Mouse (Mus musculus) limb, embryonic 11.5 days (tissue): ENCODE data around the gene Hcn2. TPM values are rescaled to one million over a fixed set of nuclear protein-coding genes. Genes with fewer than 3 reads are reported as not detected.

Experiments used
- ATAC-seq: fragments of 200-750 bp; cut with Nextera tagmentation; 2 replicates; pipeline ENCODE4 v1.8.0; 2017; ENCODE audit warnings: low read depth; ENCODE audit not compliant: insufficient number of reproducible peaks, low FRiP score, low TSS enrichment
- DNase-seq: peaks from one replicate; pipeline ENCODE4 v3.0.0-alpha.2; 2015; ENCODE audit warnings: low spot score
- H3K27ac ChIP-seq: fragments of 300-500 bp; sonication (generic); replicated peaks from 2 replicates; pipeline ENCODE4 v1.5.1; 2014; ENCODE audit warnings: low read depth, mild to moderate bottlenecking, low read length
- H3K27me3 ChIP-seq: fragments of 300-500 bp; sonication (generic); 2 replicates; pipeline ENCODE4 v1.6.1; 2014; ENCODE audit warnings: mild to moderate bottlenecking, low read length, mixed read lengths; ENCODE audit not compliant: control insufficient read depth, insufficient read depth
- H3K36me3 ChIP-seq: fragments of 300-500 bp; sonication (generic); 2 replicates; pipeline ENCODE4 v1.6.1; 2014; ENCODE audit warnings: mild to moderate bottlenecking, low read length, moderate library complexity, mixed read lengths; ENCODE audit not compliant: control insufficient read depth, insufficient read depth
- H3K4me1 ChIP-seq: fragments of 300-500 bp; sonication (generic); 2 replicates; pipeline ENCODE4 v1.6.1; 2014; ENCODE audit warnings: low read length, mixed read lengths; ENCODE audit not compliant: control insufficient read depth, insufficient read depth
- H3K4me2 ChIP-seq: fragments of 300-500 bp; sonication (generic); 2 replicates; pipeline ENCODE4 v1.6.1; 2014; ENCODE audit warnings: low read depth, mild to moderate bottlenecking, moderate library complexity; ENCODE audit not compliant: severe bottlenecking
- H3K4me3 ChIP-seq: fragments of 300-500 bp; sonication (generic); 2 replicates; pipeline ENCODE4 v1.5.1; 2014; ENCODE audit warnings: low read depth, low read length
- H3K9ac ChIP-seq: fragments of 300-500 bp; sonication (generic); 2 replicates; pipeline ENCODE4 v1.6.1; 2014; ENCODE audit warnings: mild to moderate bottlenecking, low read length
- H3K9me3 ChIP-seq: fragments of 300-500 bp; sonication (generic); 2 replicates; pipeline ENCODE4 v1.6.1; 2016; ENCODE audit warnings: low read length; ENCODE audit not compliant: control insufficient read depth
- WGBS: fragments of 180-500 bp; shearing (Covaris S2); extraction: QIAGEN DNeasy Blood & Tissue Kit; methylation state at CpG from one replicate; pipeline ENCODE4 v1.1.7; 2014; 5-methylcytosine and 5-hydroxymethylcytosine counted together
- polyA plus RNA-seq: library from polyadenylated mRNA; unstranded; fragments of >200 nt; fragmentation: Nextera tagmentation; extraction: Ambion mirVana; gene quantifications from 2 replicates; pipeline ENCODE4 v1.2.1, GENCODE M21; 2014

Gene Hcn2
- polyA plus RNA-seq, 1 experiment from 2014 or later = not detected

DNA sequence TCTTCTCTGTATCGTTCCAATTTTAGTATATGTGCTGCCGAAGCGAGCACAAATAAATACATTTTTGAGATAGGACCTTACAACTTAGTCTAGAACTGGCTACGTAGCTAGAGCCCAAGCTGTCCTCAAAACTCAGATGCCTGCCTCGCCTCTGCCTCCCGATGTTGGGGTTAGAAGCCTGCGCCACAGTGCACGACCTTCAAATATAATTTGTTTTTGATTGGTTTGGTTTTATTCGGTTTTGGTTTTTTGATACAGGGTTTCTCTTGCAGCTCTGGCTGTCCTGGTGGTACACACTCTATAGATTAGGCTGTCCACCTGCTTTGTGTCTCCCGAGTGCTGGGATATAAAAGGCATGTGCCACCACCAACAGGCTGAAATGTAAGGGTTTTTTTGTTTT is 12.9 kb upstream of the Hcn2 start:
- Histone ChIP-seq H3K27ac (no peak overlapping the region), H3K4me1 (peaks cover 18% of the 10 kb centered on the region), H3K36me3 (0 out of 2 replicates have a peak, but pooled peaks cover 6% of the 10 kb centered on the region), H3K27me3 (no peaks in the 10 kb centered on the region), H3K4me2 (peak overlapping the region; percentile 84; the same call in 1 of the 2 replicates), H3K9ac (no peak overlapping the region), H3K9me3 (no peaks in the 10 kb centered on the region), H3K4me3 (peak overlapping the region; percentile 79; the same call in 1 of the 2 replicates)
- ATAC-seq = no peak
- no peak for DNase-seq
- WGBS = 74% methylated on average over 10 of the region's 10 CpGs

DNA sequence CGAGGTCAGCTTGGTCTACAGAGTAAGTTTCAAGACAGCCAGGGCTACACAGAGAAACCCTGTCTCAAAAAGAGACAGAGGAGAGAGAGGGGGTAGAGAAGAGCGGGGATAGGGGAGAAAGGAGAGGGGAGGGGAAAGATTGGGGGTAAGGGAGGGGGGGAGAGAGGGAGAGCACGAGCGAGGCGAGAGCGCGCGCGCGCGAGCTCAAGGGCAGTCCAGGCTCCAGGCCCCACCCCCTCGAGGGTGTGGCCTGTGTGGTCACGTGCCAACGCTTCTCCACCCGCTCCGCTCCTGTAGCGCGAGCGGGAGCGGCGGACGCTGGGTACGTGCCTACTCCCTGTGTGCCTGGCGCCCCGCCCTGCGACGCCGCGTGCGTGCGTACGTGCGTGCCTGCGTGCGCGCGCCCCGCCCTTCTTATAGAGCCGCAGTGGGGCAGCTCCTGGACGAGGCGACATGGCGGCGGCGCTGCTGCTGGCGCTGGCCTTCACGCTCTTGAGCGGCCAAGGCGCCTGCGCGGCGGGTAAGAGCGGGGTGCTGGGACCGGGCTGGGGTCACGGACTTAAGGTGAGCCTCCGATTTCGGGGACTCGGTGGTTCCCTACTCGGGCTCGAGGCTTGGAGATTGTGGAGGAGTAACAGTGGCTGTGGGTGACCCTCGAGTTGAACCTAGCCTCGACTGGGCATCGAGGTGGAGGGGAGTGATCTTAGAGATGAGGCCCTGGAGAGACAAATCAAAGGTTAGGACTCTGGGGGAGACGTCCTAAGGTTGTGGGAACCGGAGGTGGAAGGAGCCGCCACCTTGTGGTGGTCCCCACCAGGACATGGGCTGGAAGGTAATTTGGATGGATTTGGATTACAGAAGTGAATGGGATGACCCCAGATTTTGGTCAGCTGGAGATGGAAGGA is 12.1 kb upstream of the Hcn2 start, which contains the start of gene Bsg:
TSS of gene Bsg (plus strand) at position 427 of the 905 bp plus-strand sequence.
- peak within 1 kb of the TSS; percentile 86 for H3K9ac ChIP-seq
- H3K9me3 ChIP-seq = no peaks in the 10 kb centered on the region
- peak; percentile 99 for DNase-seq
- H3K27ac ChIP-seq = peak within 1 kb of the TSS; percentile 55; the same call in 1 of the 2 replicates
- H3K36me3 ChIP-seq = peaks cover 12% of the 10 kb centered on the region; the same call in 1 of the 2 replicates
- peak; percentile 91 for ATAC-seq
- H3K27me3 ChIP-seq = no peaks in the 10 kb centered on the region
- peaks cover 18% of the 10 kb centered on the region for H3K4me1 ChIP-seq
- H3K4me2 ChIP-seq = peak within 1 kb of the TSS; percentile 84
- peak within 1 kb of the TSS; percentile 79 for H3K4me3 ChIP-seq
- under 1% methylated on average over 64 of the region's 65 CpGs for WGBS

DNA sequence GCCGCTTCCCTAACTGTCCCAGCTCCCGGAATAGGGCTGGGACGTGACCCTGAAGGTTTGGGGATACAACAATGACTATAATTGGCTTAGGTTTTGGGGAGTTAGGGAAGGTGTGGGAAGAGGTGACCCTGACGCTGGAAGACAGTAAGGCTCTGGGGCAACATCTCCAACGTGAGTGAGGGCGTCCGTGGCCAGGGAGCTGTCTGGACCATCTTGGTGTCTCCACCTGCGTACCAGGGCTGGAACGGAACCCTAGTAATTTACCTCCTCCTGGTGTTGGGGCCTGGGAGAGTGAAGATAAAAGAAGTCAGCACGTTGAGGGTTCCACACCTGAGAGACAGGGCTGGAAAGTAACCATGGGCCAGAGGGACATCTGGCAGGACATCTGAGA is 11.5 kb upstream of the Hcn2 start:
- ATAC-seq = no peak
- no peaks in the 10 kb centered on the region for H3K9me3 ChIP-seq
- peaks cover 18% of the 10 kb centered on the region for H3K36me3 ChIP-seq
- WGBS = 6% methylated on average over 10 of the region's 10 CpGs
- DNase-seq = no peak
- H3K4me1 ChIP-seq = peaks cover 18% of the 10 kb centered on the region
- no peak overlapping the region; the same call in 1 of the 2 replicates for H3K27ac ChIP-seq
- H3K27me3 ChIP-seq = no peaks in the 10 kb centered on the region
- H3K4me2 ChIP-seq = peak overlapping the region; percentile 84
- peak overlapping the region; percentile 86 for H3K9ac ChIP-seq
- peak overlapping the region; percentile 79 for H3K4me3 ChIP-seq

DNA sequence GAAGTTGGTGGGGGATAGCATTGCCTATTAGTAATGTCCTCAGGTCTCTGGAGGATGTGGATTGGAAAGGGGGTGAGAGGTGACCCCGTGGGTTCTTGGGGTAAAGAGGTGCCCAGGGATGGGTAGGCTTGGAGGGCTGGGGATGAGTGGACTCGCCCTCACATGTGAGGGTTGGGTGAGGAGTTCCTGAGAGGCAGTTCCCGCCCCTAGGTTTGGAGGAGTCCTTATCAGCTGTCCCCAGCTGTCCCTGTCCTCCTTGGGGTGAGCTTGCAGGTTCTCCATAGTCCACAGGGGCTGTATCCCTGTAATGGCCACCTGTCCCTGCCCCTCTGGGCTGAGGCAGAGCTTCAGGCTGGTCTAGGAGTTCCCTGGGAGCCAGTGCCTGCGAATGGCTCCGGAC is 10.5 kb upstream of the Hcn2 start:
- Histone ChIP-seq H3K36me3 (peaks cover 28% of the 10 kb centered on the region), H3K4me1 (peaks cover 18% of the 10 kb centered on the region), H3K9me3 (no peaks in the 10 kb centered on the region), H3K27ac (no peak overlapping the region), H3K4me3 (peak overlapping the region; percentile 14; the same call in 1 of the 2 replicates), H3K27me3 (no peaks in the 10 kb centered on the region), H3K9ac (no peak overlapping the region; the same call in 1 of the 2 replicates), H3K4me2 (peak overlapping the region; percentile 84)
- 86% methylated on average over 5 of the region's 5 CpGs for WGBS
- no peak for ATAC-seq
- DNase-seq = no peak

DNA sequence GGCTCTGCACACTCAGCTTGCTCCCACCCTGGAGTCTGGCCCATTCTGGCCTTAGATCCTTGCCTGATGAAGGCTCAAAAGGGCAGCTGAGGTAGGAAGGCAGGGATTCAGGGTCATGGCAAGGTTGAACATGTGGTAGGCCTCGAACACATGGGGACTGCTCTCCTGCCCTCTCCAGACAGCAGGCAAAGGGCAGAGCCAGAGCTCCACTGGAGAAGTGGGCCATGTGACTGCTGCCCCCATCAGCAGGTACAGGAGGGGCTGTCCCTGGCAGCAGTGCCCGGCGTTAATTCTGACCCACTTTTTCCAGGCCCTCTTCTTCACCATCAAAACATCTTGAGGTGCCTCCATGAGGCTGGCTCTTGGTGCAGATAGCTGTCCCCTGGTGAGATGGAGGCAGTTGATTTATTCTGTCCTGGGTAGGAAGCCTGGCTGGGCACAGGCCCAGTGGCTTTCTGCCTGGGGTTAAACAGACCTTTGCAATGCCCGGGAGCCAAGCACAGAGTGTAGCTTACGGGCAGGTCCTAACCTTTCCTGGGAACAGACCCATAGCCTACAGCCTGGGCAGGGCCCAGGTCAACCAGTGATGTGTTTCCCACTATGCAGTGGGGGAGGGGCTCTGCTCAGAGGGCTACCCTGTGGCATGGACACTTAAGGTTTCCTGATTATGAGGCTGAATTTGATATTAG is 9.9 kb upstream of the Hcn2 start:
- peaks cover 30% of the 10 kb centered on the region for H3K36me3 ChIP-seq
- peak overlapping the region; percentile 14; the same call in 1 of the 2 replicates for H3K4me3 ChIP-seq
- H3K9me3 ChIP-seq = no peaks in the 10 kb centered on the region
- WGBS = 91% methylated on average over 5 of the region's 5 CpGs
- ATAC-seq (no peak), DNase-seq (no peak)
- H3K9ac ChIP-seq = peak overlapping the region; percentile 13; the same call in 1 of the 2 replicates
- H3K27ac ChIP-seq = no peak overlapping the region
- H3K4me1 ChIP-seq = peaks cover 15% of the 10 kb centered on the region
- H3K4me2 ChIP-seq = peak overlapping the region; percentile 84; the same call in 1 of the 2 replicates
- H3K27me3 ChIP-seq = no peaks in the 10 kb centered on the region

DNA sequence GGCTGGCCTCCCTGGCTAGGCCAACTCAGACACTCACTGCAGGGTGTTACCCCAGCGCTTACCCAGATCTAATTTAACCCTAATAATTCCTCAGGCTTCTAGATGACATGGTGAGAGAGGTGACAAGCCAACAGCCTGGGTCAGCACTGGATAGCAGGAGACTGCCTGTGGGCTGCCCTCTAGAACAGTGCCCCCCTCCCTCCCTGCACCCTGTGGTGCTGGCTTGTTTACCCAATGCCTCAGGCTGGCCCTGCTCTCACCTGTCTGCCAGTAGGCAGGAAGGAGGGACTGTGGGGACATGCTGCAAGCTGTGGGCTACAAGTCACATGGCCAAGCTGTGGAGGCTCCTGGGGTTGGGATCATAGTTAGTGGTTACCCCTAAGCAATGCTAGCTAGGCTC is 9.3 kb upstream of the Hcn2 start:
- H3K4me2 ChIP-seq = no peak overlapping the region
- ATAC-seq (no peak), DNase-seq (no peak)
- peaks cover 15% of the 10 kb centered on the region for H3K4me1 ChIP-seq
- no peak overlapping the region; the same call in 1 of the 2 replicates for H3K9ac ChIP-seq
- WGBS = 91% methylated on average over 1 of the region's 1 CpGs
- H3K9me3 ChIP-seq = no peaks in the 10 kb centered on the region
- H3K4me3 ChIP-seq = no peak overlapping the region
- no peaks in the 10 kb centered on the region for H3K27me3 ChIP-seq
- peaks cover 33% of the 10 kb centered on the region for H3K36me3 ChIP-seq
- H3K27ac ChIP-seq = no peak overlapping the region

DNA sequence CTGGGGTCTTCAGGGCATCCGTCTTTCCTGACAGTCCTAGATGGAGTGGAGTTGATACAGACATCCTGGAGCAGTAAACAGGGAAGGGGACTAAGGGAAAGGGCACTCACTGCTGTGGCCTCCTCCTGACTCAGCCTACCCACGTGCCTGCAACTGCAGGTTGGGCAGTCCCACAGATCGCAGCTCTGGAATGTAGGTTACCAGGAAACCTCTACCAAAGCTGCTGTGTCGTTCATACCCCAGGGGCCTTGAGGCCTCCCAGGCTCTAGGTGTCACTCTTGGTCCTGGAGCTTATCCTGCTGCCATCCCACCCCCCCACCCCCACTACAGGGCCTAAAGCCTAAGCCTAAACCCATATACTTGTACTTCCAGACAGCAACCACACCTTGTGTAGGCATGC is 8.7 kb upstream of the Hcn2 start:
- no peak overlapping the region for H3K27ac ChIP-seq
- no peak overlapping the region for H3K4me2 ChIP-seq
- H3K9ac ChIP-seq = no peak overlapping the region
- peaks cover 33% of the 10 kb centered on the region for H3K36me3 ChIP-seq
- H3K4me1 ChIP-seq = peaks cover 15% of the 10 kb centered on the region
- no peak overlapping the region for H3K4me3 ChIP-seq
- no peaks in the 10 kb centered on the region for H3K27me3 ChIP-seq
- 71% methylated on average over 4 of the region's 4 CpGs for whole genome bisulfite sequencing
- H3K9me3 ChIP-seq = no peaks in the 10 kb centered on the region
- ATAC-seq (no peak), DNase-seq (no peak)

DNA sequence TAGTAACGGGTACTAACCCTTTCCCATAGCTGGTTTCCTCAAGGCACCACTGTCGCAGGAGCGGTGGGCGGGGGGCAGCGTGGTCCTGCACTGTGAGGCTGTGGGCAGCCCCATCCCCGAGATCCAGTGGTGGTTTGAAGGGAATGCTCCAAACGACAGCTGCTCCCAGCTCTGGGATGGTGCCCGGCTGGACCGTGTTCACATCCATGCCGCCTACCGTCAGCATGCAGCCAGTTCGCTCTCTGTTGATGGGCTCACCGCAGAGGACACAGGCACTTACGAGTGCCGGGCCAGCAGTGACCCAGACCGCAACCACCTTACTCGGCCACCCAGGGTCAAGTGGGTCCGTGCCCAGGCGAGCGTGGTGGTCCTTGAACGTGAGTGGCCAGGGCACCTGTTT is 7.8 kb upstream of the Hcn2 start:
- Histone ChIP-seq H3K9ac (no peak overlapping the region), H3K4me3 (no peak overlapping the region), H3K4me2 (no peak overlapping the region), H3K36me3 (peaks cover 33% of the 10 kb centered on the region), H3K27ac (no peak overlapping the region), H3K4me1 (peaks cover 15% of the 10 kb centered on the region), H3K27me3 (no peaks in the 10 kb centered on the region), H3K9me3 (no peaks in the 10 kb centered on the region)
- no peak for DNase-seq
- ATAC-seq = no peak
- 91% methylated on average over 21 of the region's 21 CpGs for WGBS
